Mouse (Mus musculus): ENCODE results near the gene Stox2. TPM values are rescaled to one million over a fixed set of nuclear protein-coding genes. Genes with fewer than 3 reads are reported as not detected.

The Stox2 gene
- polyA plus RNA-seq, 1 experiment from 2014 or later: 40.5 TPM

GRCm38 (mm10) chr8:47263070-47263843, 182.9 kb downstream of the Stox2 start:
- no peak overlapping the region for H3K4me2 ChIP-seq
- 47% methylated on average over 17 of the region's 17 CpGs for WGBS
- H3K27ac ChIP-seq (replicated peaks): no peak overlapping the region
- H3K4me1 ChIP-seq: peaks cover 42% of the 10 kb centered on the region
- H3K9me3 ChIP-seq (replicated peaks): no peaks in the 10 kb centered on the region
- no peaks in the 10 kb centered on the region for H3K36me3 ChIP-seq
- no peaks in the 10 kb centered on the region for H3K27me3 ChIP-seq (replicated peaks)
- H3K9ac ChIP-seq (replicated peaks): no peak overlapping the region
- no peak for ATAC-seq (ENCODE audit: low FRiP score)
- no peak overlapping the region for H3K4me3 ChIP-seq (replicated peaks)

- Histone ChIP-seq H3K4me3 (replicated peaks) (no peak overlapping the region), H3K27ac (replicated peaks) (no peak overlapping the region), H3K9me3 (replicated peaks) (no peaks in the 10 kb centered on the region), H3K36me3 (no peaks in the 10 kb centered on the region), H3K4me2 (no peak overlapping the region), H3K4me1 (peaks cover 33% of the 10 kb centered on the region), H3K9ac (replicated peaks) (no peak overlapping the region), H3K27me3 (replicated peaks) (no peaks in the 10 kb centered on the region)
- ATAC-seq (ENCODE audit: low FRiP score): 0 out of 2 replicates have a peak, but pooled peaks have one; percentile 9
- WGBS: 42% methylated on average over 12 of the region's 12 CpGs
Measured at GRCm38 (mm10) chr8:47260751-47261474, 185.2 kb downstream of the Stox2 start.

- Histone ChIP-seq H3K27me3 (replicated peaks) (no peaks in the 10 kb centered on the region), H3K4me2 (no peak overlapping the region), H3K36me3 (no peaks in the 10 kb centered on the region), H3K9me3 (replicated peaks) (no peaks in the 10 kb centered on the region), H3K9ac (replicated peaks) (no peak overlapping the region), H3K4me1 (peaks cover 25% of the 10 kb centered on the region), H3K27ac (replicated peaks) (no peak overlapping the region), H3K4me3 (replicated peaks) (no peak overlapping the region)
- WGBS: 83% methylated on average over 3 of the region's 4 CpGs
- ATAC-seq (ENCODE audit: low FRiP score): no peak
Measured at GRCm38 (mm10) chr8:47250832-47251231, 195.3 kb downstream of the Stox2 start.

GRCm38 (mm10) chr8:47245116-47245515, 201.0 kb downstream of the Stox2 start:
- Histone ChIP-seq H3K27me3 (replicated peaks) (no peaks in the 10 kb centered on the region), H3K27ac (replicated peaks) (peak overlapping the region; percentile 30; the same call in 1 of the 2 replicates), H3K4me2 (no peak overlapping the region), H3K9me3 (replicated peaks) (no peaks in the 10 kb centered on the region), H3K4me3 (replicated peaks) (no peak overlapping the region), H3K9ac (replicated peaks) (no peak overlapping the region), H3K4me1 (peaks cover 58% of the 10 kb centered on the region), H3K36me3 (no peaks in the 10 kb centered on the region)
- 57% methylated on average over 4 of the region's 4 CpGs for WGBS
- no peak for ATAC-seq (ENCODE audit: low FRiP score)

- H3K9ac ChIP-seq (replicated peaks): no peak overlapping the region; the same call in 1 of the 2 replicates
- ATAC-seq (ENCODE audit: low FRiP score): no peak
- 0 out of 2 replicates have a peak overlapping the region, but pooled peaks have one; percentile 40 for H3K4me3 ChIP-seq (replicated peaks)
- 82% methylated on average over 15 of the region's 15 CpGs for WGBS
- H3K27ac ChIP-seq (replicated peaks): peak overlapping the region; percentile 87
- peak overlapping the region; percentile 62 for H3K4me2 ChIP-seq
- no peaks in the 10 kb centered on the region for H3K9me3 ChIP-seq (replicated peaks)
- peaks cover 58% of the 10 kb centered on the region for H3K4me1 ChIP-seq
- H3K36me3 ChIP-seq: no peaks in the 10 kb centered on the region
- H3K27me3 ChIP-seq (replicated peaks): no peaks in the 10 kb centered on the region
Measured at GRCm38 (mm10) chr8:47244202-47244601, 202.0 kb downstream of the Stox2 start.

- H3K9ac ChIP-seq (replicated peaks): peak overlapping the region; percentile 23
- H3K36me3 ChIP-seq: no peaks in the 10 kb centered on the region
- no peaks in the 10 kb centered on the region for H3K27me3 ChIP-seq (replicated peaks)
- H3K4me2 ChIP-seq: peak overlapping the region; percentile 62
- H3K9me3 ChIP-seq (replicated peaks): no peaks in the 10 kb centered on the region
- WGBS: 30% methylated on average over 12 of the region's 12 CpGs
- peak overlapping the region; percentile 40 for H3K4me3 ChIP-seq (replicated peaks)
- H3K4me1 ChIP-seq: peaks cover 54% of the 10 kb centered on the region
- H3K27ac ChIP-seq (replicated peaks): peak overlapping the region; percentile 87
- ATAC-seq (ENCODE audit: low FRiP score): no peak
Measured at GRCm38 (mm10) chr8:47243631-47244030, 202.5 kb downstream of the Stox2 start.

GRCm38 (mm10) chr8:47243016-47243630, 203.0 kb downstream of the Stox2 start:
- Histone ChIP-seq H3K4me2 (peak overlapping the region; percentile 62), H3K27ac (replicated peaks) (peak overlapping the region; percentile 87), H3K4me1 (peaks cover 50% of the 10 kb centered on the region), H3K4me3 (replicated peaks) (peak overlapping the region; percentile 40), H3K9ac (replicated peaks) (peak overlapping the region; percentile 23; the same call in 1 of the 2 replicates), H3K9me3 (replicated peaks) (no peaks in the 10 kb centered on the region), H3K27me3 (replicated peaks) (no peaks in the 10 kb centered on the region), H3K36me3 (no peaks in the 10 kb centered on the region)
- peak; percentile 62 for ATAC-seq (ENCODE audit: low FRiP score)
- 20% methylated on average over 8 of the region's 8 CpGs for whole genome bisulfite sequencing

GRCm38 (mm10) chr8:47242207-47243004, 203.8 kb downstream of the Stox2 start:
- Histone ChIP-seq H3K9ac (replicated peaks) (peak overlapping the region; percentile 40), H3K27ac (replicated peaks) (peak overlapping the region; percentile 87), H3K4me3 (replicated peaks) (peak overlapping the region; percentile 40), H3K36me3 (no peaks in the 10 kb centered on the region), H3K4me1 (peaks cover 50% of the 10 kb centered on the region), H3K9me3 (replicated peaks) (no peaks in the 10 kb centered on the region), H3K27me3 (replicated peaks) (no peaks in the 10 kb centered on the region), H3K4me2 (peak overlapping the region; percentile 62)
- ATAC-seq (ENCODE audit: low FRiP score): peak; percentile 95
- WGBS: 6% methylated on average over 17 of the region's 17 CpGs

- WGBS: 22% methylated on average over 13 of the region's 13 CpGs
- Histone ChIP-seq H3K4me3 (replicated peaks) (peak overlapping the region; percentile 40), H3K9me3 (replicated peaks) (no peaks in the 10 kb centered on the region), H3K4me1 (peaks cover 50% of the 10 kb centered on the region), H3K27ac (replicated peaks) (peak overlapping the region; percentile 87), H3K9ac (replicated peaks) (peak overlapping the region; percentile 40), H3K36me3 (no peaks in the 10 kb centered on the region), H3K27me3 (replicated peaks) (no peaks in the 10 kb centered on the region), H3K4me2 (peak overlapping the region; percentile 62)
- ATAC-seq (ENCODE audit: low FRiP score): no peak
Measured at GRCm38 (mm10) chr8:47241421-47242078, 204.6 kb downstream of the Stox2 start.

- Histone ChIP-seq H3K36me3 (no peaks in the 10 kb centered on the region), H3K27me3 (replicated peaks) (no peaks in the 10 kb centered on the region), H3K4me2 (peak overlapping the region; percentile 62), H3K27ac (replicated peaks) (peak overlapping the region; percentile 87; the same call in 1 of the 2 replicates), H3K9me3 (replicated peaks) (no peaks in the 10 kb centered on the region), H3K9ac (replicated peaks) (no peak overlapping the region), H3K4me3 (replicated peaks) (0 out of 2 replicates have a peak overlapping the region, but pooled peaks have one; percentile 40), H3K4me1 (peaks cover 50% of the 10 kb centered on the region)
- WGBS: 30% methylated on average over 4 of the region's 4 CpGs
- ATAC-seq (ENCODE audit: low FRiP score): no peak
Measured at GRCm38 (mm10) chr8:47240871-47241270, 205.3 kb downstream of the Stox2 start.

Measured in neural tube, embryonic 15.5 days (tissue).